Mouse (Mus musculus) stomach, postnatal 0 days (tissue): ENCODE measurements around the gene Qk.

ENCODE experiments used
- CTCF ChIP-seq: IDR thresholded peaks from 2 replicates; pipeline ENCODE4 v1.5.1; 2016; ENCODE audit warnings: antibody characterized with exemption, low read depth, mild to moderate bottlenecking, moderate library complexity
- EP300 ChIP-seq: optimal IDR thresholded peaks from 2 replicates; pipeline ENCODE3; 2016; ENCODE audit warnings: antibody characterized with exemption

DNA sequence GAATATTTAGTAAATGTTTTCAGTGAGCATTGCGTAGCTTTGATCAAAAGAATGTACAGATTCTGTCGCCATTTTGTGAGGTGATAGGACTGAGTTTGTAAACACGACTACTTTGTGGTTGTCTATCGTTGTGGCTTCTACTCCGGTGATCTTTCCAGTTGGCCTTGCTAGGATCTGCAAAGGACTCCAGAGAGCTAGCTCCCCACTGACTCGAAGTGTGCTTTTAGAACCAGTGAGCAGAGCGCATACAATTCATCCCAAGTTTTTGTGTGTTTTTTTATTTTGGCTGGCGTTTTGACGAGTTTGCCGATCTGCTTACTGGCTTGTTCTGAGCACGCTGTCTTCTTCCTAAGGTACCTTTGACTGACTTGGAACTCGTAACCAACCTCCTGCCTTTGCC lies 16.9 kb upstream of the Qk start:
- TF ChIP-seq CTCF (no peak), EP300 (no peak)
